Comparison of ENCODE assay signal across 28 mouse cellular contexts in genomic region chr1:43367151-43367895, GRCm38 (mm10).
DNase-seq lines count a peak whose midpoint lies in the region; ATAC-seq and TF ChIP-seq lines count a peak whose summit lies in the region.
"Had no signal": no experiment of that assay in that cellular context is flagged by ENCODE, and none has a peak within 500 bp of the region (broad histone marks: within the 10 kb centered on the region; RNA-seq: fewer than 3 reads in every experiment).

No protein-coding gene starts in this region.

- no peaks in the 10 kb centered on the region for H3K27me3 ChIP-seq in liver, embryonic 11.5 days (replicated peaks; ENCODE audit: control insufficient read depth, insufficient read depth, low read length)
- H3K27me3 ChIP-seq in myocyte (ENCODE audit: control insufficient read depth, insufficient read depth, insufficient read length), result no peaks in the 10 kb centered on the region
- H3K27me3 ChIP-seq: embryonic facial prominence, embryonic 15.5 days; lung, embryonic 15.5 days; midbrain, embryonic 15.5 days; stomach, embryonic 15.5 days had no signal

- peak; percentile 54 for ATAC-seq in liver, embryonic 11.5 days (replicated peaks; ENCODE audit: low FRiP score)
- ATAC-seq: CD4-positive, CD25-positive, alpha-beta regulatory T cell, adult 4 months; midbrain, embryonic 15.5 days had no signal

- H3K36me3 ChIP-seq in liver, embryonic 11.5 days (ENCODE audit: control insufficient read depth, insufficient read depth, low read length), result no peaks in the 10 kb centered on the region
- H3K36me3 ChIP-seq in myocyte (ENCODE audit: control insufficient read depth, insufficient read depth), result no peaks in the 10 kb centered on the region
- H3K36me3 ChIP-seq: embryonic facial prominence, embryonic 10.5 days; embryonic facial prominence, embryonic 15.5 days; lung, embryonic 15.5 days; midbrain, embryonic 10.5 days; midbrain, embryonic 15.5 days; stomach, embryonic 15.5 days had no signal

- 58% methylated on average over 5 of the region's 5 CpGs for WGBS in liver, embryonic 11.5 days

- no peak overlapping the region for H3K27ac ChIP-seq in liver, embryonic 11.5 days (ENCODE audit: low read depth, low read length)
- H3K27ac ChIP-seq: embryonic facial prominence, embryonic 10.5 days; embryonic facial prominence, embryonic 15.5 days; hindbrain, embryonic 14.5 days; lung, embryonic 15.5 days; macrophage; midbrain, embryonic 10.5 days; midbrain, embryonic 15.5 days; stomach, embryonic 15.5 days had no signal

- no peak overlapping the region for H3K4me2 ChIP-seq in liver, embryonic 11.5 days
- H3K4me2 ChIP-seq in myocyte (ENCODE audit: low read depth), result peak overlapping the region; percentile 47
- H3K4me2 ChIP-seq: embryonic facial prominence, embryonic 15.5 days; heart, embryonic 11.5 days; hindbrain, embryonic 14.5 days; lung, embryonic 15.5 days; midbrain, embryonic 15.5 days; stomach, embryonic 15.5 days had no signal

- DNase-seq in liver, embryonic 11.5 days (ENCODE audit: low spot score), result no peak
- DNase-seq in liver (no peak), 3T3-L1 (ENCODE audit: low read depth, low spot score) (peak; percentile 38)
- peak; percentile 6 for DNase-seq in fibroblast of lung, adult 2 months (ENCODE audit: low read depth)
- DNase-seq in kidney, adult 8-10 months, result no peak
- no peak for DNase-seq in adrenal gland, postnatal 36 days
- DNase-seq: adrenal gland, postnatal 25 days; cerebellum, adult 8-10 months; cerebellum, postnatal 25 days; gastrocnemius, postnatal 14 days; heart, postnatal 4 days; kidney, adult 18-20 months; kidney, postnatal 36 days; left cerebral cortex, postnatal 4 days; right cerebral cortex, postnatal 25 days; thymus, adult 18-20 months; thymus, postnatal 25 days had no signal

- H3ac ChIP-seq in myocyte (ENCODE audit: control insufficient read depth, insufficient read length), result no peak overlapping the region

- H3K9ac ChIP-seq in liver, embryonic 11.5 days (ENCODE audit: low read depth, low read length), result no peak overlapping the region
- H3K9ac ChIP-seq: embryonic facial prominence, embryonic 15.5 days; hindbrain, embryonic 14.5 days; lung, embryonic 15.5 days; midbrain, embryonic 15.5 days; stomach, embryonic 15.5 days had no signal

- no peak overlapping the region for H3K4me3 ChIP-seq in liver, embryonic 11.5 days (ENCODE audit: low read depth, low read length)
- no peak overlapping the region for H3K4me3 ChIP-seq in myocyte
- H3K4me3 ChIP-seq: embryonic facial prominence, embryonic 10.5 days; embryonic facial prominence, embryonic 15.5 days; lung, embryonic 15.5 days; midbrain, embryonic 10.5 days; midbrain, embryonic 15.5 days; stomach, embryonic 15.5 days had no signal

- no peaks in the 10 kb centered on the region for H3K79me2 ChIP-seq in myocyte (ENCODE audit: control insufficient read depth, insufficient read depth)

- no peaks in the 10 kb centered on the region for H3K9me3 ChIP-seq in liver, embryonic 11.5 days (ENCODE audit: control insufficient read depth, low read length)
- H3K9me3 ChIP-seq: embryonic facial prominence, embryonic 10.5 days; embryonic facial prominence, embryonic 15.5 days; lung, embryonic 15.5 days; midbrain, embryonic 10.5 days; midbrain, embryonic 15.5 days; stomach, embryonic 15.5 days had no signal

- 0 out of 2 replicates have a peak, but pooled peaks cover 8% of the 10 kb centered on the region for H3K4me1 ChIP-seq in liver, embryonic 11.5 days (replicated peaks; ENCODE audit: control insufficient read depth, insufficient read depth, low read length)
- H3K4me1 ChIP-seq: embryonic facial prominence, embryonic 15.5 days; midbrain, embryonic 10.5 days; midbrain, embryonic 15.5 days had no signal

- no peak for TF ChIP-seq POLR2A in myocyte (IDR thresholded peaks at IDR 0.05; ENCODE audit: insufficient read length, low read depth)

TF ChIP-seq in myocyte, 11 proteins besides CTCF, POLR2A, EP300 and RAD21:
- TF ChIP-seq MYOG (IDR thresholded peaks at IDR 0.05; ENCODE audit: control insufficient read depth in 1 of 3, insufficient read depth in 1 of 3, insufficient read length in 2 of 3, low read depth in 2 of 3) (peak in 1 of 3 experiments; percentile 32), POLR2AphosphoS2 (IDR thresholded peaks at IDR 0.05; ENCODE audit: insufficient read length, low read depth) (no peak), MYOD1 (IDR thresholded peaks at IDR 0.05; ENCODE audit: control insufficient read depth in 1 of 3, insufficient read length in 2 of 3, low read depth in 2 of 3) (peak; percentile 31 to 78 (median 58))
TF ChIP-seq in myocyte: peak in this region for 2.

Comparison
In these comparisons a context has a peak if more than half of its experiments do, and no peak if none do; other contexts are left out.
1. DNase-seq: peak in 3T3-L1 (single experiment) and fibroblast of lung, adult 2 months (single experiment); none in liver, embryonic 11.5 days (single experiment), liver (single experiment), kidney, adult 8-10 months (0 of 2) and adrenal gland, postnatal 36 days (0 of 2).